Mouse (Mus musculus) neural tube, embryonic 11.5 days (tissue): ENCODE results near the gene Selenom. TPM values are rescaled to one million over a fixed set of nuclear protein-coding genes. Genes with fewer than 3 reads are reported as not detected.
A peak's percentile ranks its signal among the peaks of the same experiment; 100 is the strongest.

Source experiments
- ATAC-seq: fragments of 200-750 bp; cut with Nextera tagmentation; 2 replicates; pipeline ENCODE4 v1.8.0; 2017; ENCODE audit warnings: moderate number of reproducible peaks, mild to moderate bottlenecking, moderate TSS enrichment, moderate library complexity; ENCODE audit not compliant: insufficient read depth, low FRiP score, low TSS enrichment
- DNase-seq: peaks from one replicate; pipeline ENCODE4 v3.0.0-alpha.2; 2015; ENCODE audit warnings: low spot score
- H3K27ac ChIP-seq: fragments of 300-500 bp; sonication (generic); 2 replicates; pipeline ENCODE4 v1.5.1; 2014; ENCODE audit warnings: low read depth, mild to moderate bottlenecking, low read length
- H3K27me3 ChIP-seq: fragments of 300-500 bp; sonication (generic); 2 replicates; pipeline ENCODE4 v1.6.1; 2014; ENCODE audit warnings: mild to moderate bottlenecking, low read length, mixed read lengths; ENCODE audit not compliant: control insufficient read depth, insufficient read depth
- H3K36me3 ChIP-seq: fragments of 300-500 bp; sonication (generic); 2 replicates; pipeline ENCODE4 v1.6.1; 2014; ENCODE audit warnings: mild to moderate bottlenecking, low read length, moderate library complexity, mixed read lengths; ENCODE audit not compliant: control insufficient read depth, insufficient read depth
- H3K4me1 ChIP-seq: fragments of 300-500 bp; sonication (generic); 2 replicates; pipeline ENCODE4 v1.6.1; 2014; ENCODE audit warnings: low read length, mixed read lengths; ENCODE audit not compliant: control insufficient read depth, insufficient read depth
- H3K4me2 ChIP-seq: fragments of 300-500 bp; sonication (generic); 2 replicates; pipeline ENCODE4 v1.6.1; 2014; ENCODE audit warnings: low read depth, mild to moderate bottlenecking, moderate library complexity
- H3K4me3 ChIP-seq: fragments of 300-500 bp; sonication (generic); 2 replicates; pipeline ENCODE4 v1.5.1; 2014; ENCODE audit warnings: low read depth, low read length
- H3K9ac ChIP-seq: fragments of 300-500 bp; sonication (generic); 2 replicates; pipeline ENCODE4 v1.6.1; 2014; ENCODE audit warnings: mild to moderate bottlenecking, low read length
- H3K9me3 ChIP-seq: fragments of 300-500 bp; sonication (generic); 2 replicates; pipeline ENCODE4 v1.6.1; 2016; ENCODE audit warnings: low read length; ENCODE audit not compliant: control insufficient read depth
- WGBS: fragments of 180-500 bp; shearing (Covaris S2); extraction: QIAGEN DNeasy Blood & Tissue Kit; methylation state at CpG from one replicate; pipeline ENCODE4 v1.1.7; 2014; 5-methylcytosine and 5-hydroxymethylcytosine counted together
- polyA plus RNA-seq: library from polyadenylated mRNA; unstranded; fragments of >200 nt; fragmentation: Nextera tagmentation; extraction: Ambion mirVana; gene quantifications from 2 replicates; pipeline ENCODE4 v1.2.1, GENCODE M21; 2014

Selenom gene
- polyA plus RNA-seq, 1 experiment from 2014 or later: 57.7 TPM

DNA sequence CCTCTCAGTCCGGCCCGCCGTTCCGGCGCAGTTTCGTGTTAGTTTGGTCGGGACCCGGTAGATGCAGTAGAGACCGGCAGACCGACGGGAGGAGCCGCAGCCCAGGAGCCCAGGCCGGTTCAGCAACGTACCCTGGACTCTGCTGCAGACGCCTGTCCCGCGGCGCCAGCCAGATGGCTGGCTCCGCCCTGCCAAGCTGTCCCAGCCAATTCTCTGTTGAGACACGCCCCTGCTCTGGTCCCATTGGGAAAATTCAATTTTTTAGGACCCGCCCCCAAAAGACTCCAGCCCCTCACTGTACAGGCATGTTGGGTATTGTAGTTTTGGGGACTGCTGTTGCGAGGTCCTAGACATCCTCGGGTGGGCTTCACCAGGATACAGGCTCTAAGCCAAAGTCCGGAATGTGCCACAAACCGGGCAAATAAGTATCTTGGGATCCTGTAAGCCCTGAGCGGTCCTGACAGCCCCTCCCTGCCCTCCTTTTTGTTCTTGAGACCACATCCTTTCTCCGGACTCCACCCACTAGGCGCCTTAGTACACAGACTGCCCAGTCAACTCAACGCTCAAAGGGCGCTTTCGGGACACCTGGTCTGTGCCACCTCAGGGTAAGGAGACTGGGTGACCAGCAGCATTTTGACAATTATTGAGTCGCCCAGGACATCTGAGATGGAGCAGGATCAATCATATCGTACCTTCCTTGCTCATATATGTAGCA lies 24.8 kb downstream of the Selenom start:
- Histone ChIP-seq H3K9me3 (no peaks in the 10 kb centered on the region), H3K4me1 (peaks cover 19% of the 10 kb centered on the region), H3K36me3 (no peaks in the 10 kb centered on the region), H3K27ac (no peak overlapping the region), H3K4me3 (peak overlapping the region; percentile 47), H3K4me2 (peak overlapping the region; percentile 54), H3K9ac (peak overlapping the region; percentile 60), H3K27me3 (no peaks in the 10 kb centered on the region)
- WGBS: 6% methylated on average over 33 of the region's 33 CpGs
- ATAC-seq (peak; percentile 94), DNase-seq (peak; percentile 93)

- H3K27ac ChIP-seq: no peak overlapping the region
- H3K36me3 ChIP-seq: no peaks in the 10 kb centered on the region
- H3K9ac ChIP-seq: 0 out of 2 replicates have a peak overlapping the region, but pooled peaks have one; percentile 1
- no peak for ATAC-seq
- peak overlapping the region; percentile 54 for H3K4me2 ChIP-seq
- H3K27me3 ChIP-seq: no peaks in the 10 kb centered on the region
- peak overlapping the region; percentile 47; the same call in 1 of the 2 replicates for H3K4me3 ChIP-seq
- 82% methylated on average over 4 of the region's 4 CpGs for WGBS
- DNase-seq: no peak
- no peaks in the 10 kb centered on the region for H3K9me3 ChIP-seq
- peaks cover 19% of the 10 kb centered on the region for H3K4me1 ChIP-seq
These were observed 25.3 kb downstream of the Selenom start for GRCm38 (mm10) chr11:3539826-3540196.

GRCm38 (mm10) chr11:3540451-3541085 lies 26.1 kb downstream of the Selenom start, which contains the start of gene Smtn:
Gene Smtn (minus strand): TSS chr11:3540612.
- ATAC-seq: no peak
- WGBS: 93% methylated on average over 23 of the region's 23 CpGs

GRCm38 (mm10) chr11:3541932-3542331 lies 27.4 kb downstream of the Selenom start:
- DNase-seq: no peak
- 71% methylated on average over 3 of the region's 3 CpGs for WGBS
- Histone ChIP-seq H3K9ac (no peak overlapping the region), H3K4me2 (no peak overlapping the region), H3K27me3 (no peaks in the 10 kb centered on the region), H3K9me3 (no peaks in the 10 kb centered on the region), H3K27ac (no peak overlapping the region), H3K36me3 (no peaks in the 10 kb centered on the region), H3K4me1 (0 out of 2 replicates have a peak, but pooled peaks cover 9% of the 10 kb centered on the region), H3K4me3 (no peak overlapping the region)
- no peak for ATAC-seq

More at GRCm38 (mm10) chr11:3540451-3541085, 26.1 kb downstream of the Selenom start, which contains the start of gene Smtn:
- no peaks in the 10 kb centered on the region for H3K36me3 ChIP-seq
- H3K4me2 ChIP-seq: peak within 1 kb of the TSS; percentile 54
- 0 out of 2 replicates have a peak within 1 kb of the TSS, but pooled peaks have one; percentile 1 for H3K9ac ChIP-seq
- H3K27ac ChIP-seq: no peak within 1 kb of the TSS
- no peaks in the 10 kb centered on the region for H3K9me3 ChIP-seq
- H3K4me1 ChIP-seq: peaks cover 15% of the 10 kb centered on the region
- no peaks in the 10 kb centered on the region for H3K27me3 ChIP-seq
- H3K4me3 ChIP-seq: peak within 1 kb of the TSS; percentile 47
- DNase-seq: no peak

DNA sequence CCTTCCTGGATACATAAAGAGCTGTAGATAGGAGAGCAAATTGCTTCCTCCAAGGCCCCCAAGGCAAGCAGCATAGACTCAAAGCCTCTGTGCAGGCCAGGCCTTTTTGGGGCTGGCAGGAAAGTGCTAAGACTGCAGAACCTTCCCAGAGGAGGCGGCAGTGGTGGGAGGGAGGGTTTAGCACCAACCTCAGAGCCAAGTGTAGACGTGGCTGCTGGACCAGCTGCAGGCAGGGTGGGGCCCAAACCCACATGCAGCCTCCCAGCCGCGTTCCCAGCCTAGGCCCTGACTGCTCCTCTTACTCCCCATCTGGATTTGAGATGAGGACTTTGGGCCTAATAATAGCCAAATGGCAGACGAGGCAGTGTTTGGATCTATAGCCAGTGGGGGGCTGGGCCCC lies 28.5 kb downstream of the Selenom start:
- no peak for ATAC-seq

DNA sequence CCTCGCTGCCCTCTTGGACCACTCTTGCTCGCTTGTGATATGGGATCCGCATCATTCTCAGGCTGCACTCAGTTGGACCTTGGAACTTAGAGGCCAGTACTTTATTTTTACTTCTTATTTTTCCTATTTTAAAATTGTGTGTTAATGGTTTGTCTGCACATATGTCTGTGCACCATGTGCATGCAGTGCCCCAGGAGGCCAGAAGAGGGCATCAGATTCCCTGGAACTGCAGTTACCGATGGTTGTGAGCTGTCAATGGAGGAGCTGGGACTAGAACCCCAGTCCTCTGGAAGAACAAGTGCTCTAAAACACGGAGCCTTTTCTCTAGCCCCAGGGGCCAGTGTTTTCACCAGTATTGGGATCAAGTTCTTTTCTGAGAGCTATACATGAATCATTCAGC lies 29.9 kb downstream of the Selenom start:
- no peak for DNase-seq
- no peak for ATAC-seq
- 94% methylated on average over 5 of the region's 5 CpGs for WGBS
- H3K36me3 ChIP-seq: no peaks in the 10 kb centered on the region
- H3K27ac ChIP-seq: no peak overlapping the region
- H3K4me2 ChIP-seq: no peak overlapping the region
- no peaks in the 10 kb centered on the region for H3K9me3 ChIP-seq
- H3K9ac ChIP-seq: no peak overlapping the region
- H3K4me1 ChIP-seq: no peaks in the 10 kb centered on the region
- H3K27me3 ChIP-seq: no peaks in the 10 kb centered on the region
- no peak overlapping the region for H3K4me3 ChIP-seq

More for the DNA sequence above, 28.5 kb downstream of the Selenom start:
- H3K9me3 ChIP-seq: no peaks in the 10 kb centered on the region
- 0 out of 2 replicates have a peak, but pooled peaks cover 6% of the 10 kb centered on the region for H3K4me1 ChIP-seq
- H3K27ac ChIP-seq: no peak overlapping the region
- no peaks in the 10 kb centered on the region for H3K36me3 ChIP-seq
- H3K4me3 ChIP-seq: no peak overlapping the region
- no peaks in the 10 kb centered on the region for H3K27me3 ChIP-seq
- no peak overlapping the region for H3K9ac ChIP-seq
- no peak for DNase-seq
- no peak overlapping the region for H3K4me2 ChIP-seq
- 48% methylated on average over 5 of the region's 5 CpGs for WGBS

DNA sequence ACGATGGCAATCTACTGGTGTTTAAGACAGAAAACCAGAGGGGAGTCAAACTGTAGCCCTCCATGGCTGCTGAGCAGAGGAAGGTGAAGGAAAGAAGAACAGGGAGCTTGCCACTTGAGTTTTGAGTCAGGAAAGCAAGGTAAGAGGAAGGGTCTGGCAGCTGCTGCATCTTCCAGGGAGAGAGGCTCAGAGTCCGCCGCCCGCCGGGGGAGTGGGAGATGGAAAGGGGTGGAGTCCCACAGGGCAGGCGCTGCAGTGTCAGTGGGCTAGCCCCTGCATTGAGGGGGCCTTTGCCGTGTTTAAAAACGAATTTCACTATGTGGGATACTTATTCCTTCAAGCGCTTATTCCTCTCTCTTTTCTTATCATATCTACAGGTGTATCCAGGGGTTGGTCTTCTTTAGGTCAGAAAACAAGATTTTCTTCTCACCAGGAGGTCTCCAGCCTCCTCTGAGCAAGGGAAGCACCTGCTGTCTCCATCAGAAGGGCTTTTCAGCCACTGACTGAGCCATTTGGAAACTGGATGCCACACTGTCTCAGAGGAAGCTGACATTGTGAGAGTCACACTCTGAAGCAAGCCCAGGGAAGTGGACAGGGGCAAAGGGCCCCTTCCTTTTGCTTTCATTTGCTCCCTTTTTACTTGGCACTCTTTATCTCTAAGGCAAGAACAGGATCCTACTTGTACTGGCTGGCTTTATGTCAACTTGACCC lies 31.2 kb downstream of the Selenom start:
- no peak for ATAC-seq
- Histone ChIP-seq H3K9ac (no peak overlapping the region), H3K27me3 (no peaks in the 10 kb centered on the region), H3K4me1 (no peaks in the 10 kb centered on the region), H3K36me3 (no peaks in the 10 kb centered on the region), H3K27ac (no peak overlapping the region), H3K9me3 (no peaks in the 10 kb centered on the region), H3K4me2 (no peak overlapping the region), H3K4me3 (no peak overlapping the region)
- DNase-seq: no peak
- WGBS: 16% methylated on average over 9 of the region's 9 CpGs

GRCm38 (mm10) chr11:3546242-3546562 lies 31.7 kb downstream of the Selenom start:
- H3K27ac ChIP-seq: no peak overlapping the region
- no peak overlapping the region for H3K4me3 ChIP-seq
- no peak for ATAC-seq
- no peaks in the 10 kb centered on the region for H3K36me3 ChIP-seq
- no peak for DNase-seq
- H3K27me3 ChIP-seq: no peaks in the 10 kb centered on the region
- H3K9me3 ChIP-seq: no peaks in the 10 kb centered on the region
- no peak overlapping the region for H3K4me2 ChIP-seq
- no peak overlapping the region for H3K9ac ChIP-seq
- H3K4me1 ChIP-seq: no peaks in the 10 kb centered on the region
- 39% methylated on average over 1 of the region's 1 CpGs for WGBS
